Mouse (Mus musculus): Measurements from ENCODE around the gene Atf1.

Atf1 gene

GRCm38 (mm10) chr15:100303428-100304018 is 75.9 kb downstream of the Atf1 start:
- in situ Hi-C loops (cut with MboI, MseI): loop anchor here in 1 of 2 experiments (10.0 kb wide), 1 partner anchor 1919 kb away; the partner anchor contains the start of gene Olfr283

DNA sequence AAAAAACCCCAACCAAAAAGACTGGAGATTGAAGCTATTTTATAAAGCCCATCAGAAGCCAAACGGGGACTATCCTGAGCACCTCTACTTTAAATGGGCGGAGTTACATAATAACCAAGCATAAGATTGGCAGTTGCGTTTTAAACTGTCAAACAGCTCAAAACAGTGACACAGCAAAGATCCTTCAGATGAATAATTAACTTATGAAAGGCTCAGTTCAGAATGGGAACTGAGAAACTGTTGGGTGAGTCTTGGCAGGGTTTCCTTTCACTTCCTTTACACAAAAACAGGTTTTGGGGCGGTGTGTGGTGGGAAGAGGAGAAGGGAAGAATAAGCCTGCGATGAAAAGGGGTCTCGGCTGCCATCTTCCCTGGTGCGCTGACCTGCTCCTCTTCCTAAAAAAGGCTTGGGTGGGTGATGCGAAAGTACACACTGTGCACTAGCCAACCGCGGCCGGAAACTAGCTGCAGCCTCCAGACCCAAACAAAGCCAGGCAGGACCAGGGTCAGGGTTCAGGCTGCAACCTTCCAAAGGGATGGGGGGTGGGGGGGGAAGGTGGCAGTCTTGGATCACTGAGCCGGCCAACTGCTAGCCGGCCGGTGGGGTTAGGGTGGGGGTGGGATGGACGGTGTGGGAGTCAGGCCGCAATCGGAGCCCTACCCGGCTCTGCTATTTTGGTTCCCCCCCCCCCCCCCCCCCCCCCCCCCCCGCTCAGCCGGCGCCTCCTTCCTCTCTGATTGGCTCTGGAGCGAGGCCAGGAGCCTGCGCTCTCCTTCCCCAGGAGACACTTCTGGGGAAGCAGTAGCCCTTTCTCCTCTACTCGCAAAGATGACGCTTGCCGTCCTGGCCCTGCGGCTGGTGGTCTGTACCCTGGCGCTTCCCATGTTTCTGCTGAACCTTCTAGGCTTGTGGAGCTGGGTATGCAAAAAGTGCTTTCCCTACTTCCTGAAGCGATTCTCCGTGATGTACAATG is 76.7 kb downstream of the Atf1 start, which contains the start of gene Mettl7a1:
Mettl7a1 (plus strand) TSS at position 122 of the 973 bp plus-strand sequence.
- in situ Hi-C loops (cut with MboI, MseI): loop anchor here in 1 of 2 experiments (10.0 kb wide), 1 partner anchor 1920 kb away; the partner anchor contains the start of gene Olfr283

DNA sequence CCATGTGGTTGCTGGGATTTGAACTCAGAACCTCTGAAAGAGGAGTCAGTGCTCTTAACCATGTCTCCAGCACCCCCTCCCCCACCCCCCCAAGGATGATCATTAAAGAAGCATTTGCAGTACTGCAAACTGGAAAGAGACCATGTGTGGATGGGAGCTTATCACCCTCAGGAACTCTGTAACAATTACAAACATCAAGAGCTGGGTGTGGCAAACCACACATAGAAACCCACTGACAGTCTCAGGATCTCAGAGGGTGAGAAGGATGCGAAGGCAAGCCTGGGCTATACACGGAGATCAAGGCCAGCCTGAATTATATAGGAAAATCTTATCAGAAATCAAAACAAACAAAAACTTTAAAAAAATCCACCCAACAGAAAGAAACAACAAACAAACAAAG is 78.6 kb downstream of the Atf1 start:
- in situ Hi-C loops (cut with MboI, MseI): loop anchor here in 1 of 2 experiments (10.0 kb wide), 1 partner anchor 1921 kb away; the partner anchor contains the start of gene Olfr283

GRCm38 (mm10) chr15:100307438-100308096 is 79.9 kb downstream of the Atf1 start:
- in situ Hi-C loops (cut with MboI, MseI): loop anchor here in 1 of 2 experiments (10.0 kb wide), 1 partner anchor 1923 kb away; the partner anchor contains the start of gene Olfr283

All from T-helper 17 cell (primary cell).